Mouse (Mus musculus) c-Kit-positive CD71-positive TER-119-positive erythroid progenitor cells, embryonic 14.5 days (primary cell): ENCODE measurements around the gene Dnah9.
A peak's percentile ranks its signal among the peaks of the same experiment; 100 is the strongest.

Experiments
- DNase-seq: peaks from one replicate; pipeline ENCODE4 v3.0.0-alpha.2; 2013; ENCODE audit warnings: low spot score

The Dnah9 gene

DNA sequence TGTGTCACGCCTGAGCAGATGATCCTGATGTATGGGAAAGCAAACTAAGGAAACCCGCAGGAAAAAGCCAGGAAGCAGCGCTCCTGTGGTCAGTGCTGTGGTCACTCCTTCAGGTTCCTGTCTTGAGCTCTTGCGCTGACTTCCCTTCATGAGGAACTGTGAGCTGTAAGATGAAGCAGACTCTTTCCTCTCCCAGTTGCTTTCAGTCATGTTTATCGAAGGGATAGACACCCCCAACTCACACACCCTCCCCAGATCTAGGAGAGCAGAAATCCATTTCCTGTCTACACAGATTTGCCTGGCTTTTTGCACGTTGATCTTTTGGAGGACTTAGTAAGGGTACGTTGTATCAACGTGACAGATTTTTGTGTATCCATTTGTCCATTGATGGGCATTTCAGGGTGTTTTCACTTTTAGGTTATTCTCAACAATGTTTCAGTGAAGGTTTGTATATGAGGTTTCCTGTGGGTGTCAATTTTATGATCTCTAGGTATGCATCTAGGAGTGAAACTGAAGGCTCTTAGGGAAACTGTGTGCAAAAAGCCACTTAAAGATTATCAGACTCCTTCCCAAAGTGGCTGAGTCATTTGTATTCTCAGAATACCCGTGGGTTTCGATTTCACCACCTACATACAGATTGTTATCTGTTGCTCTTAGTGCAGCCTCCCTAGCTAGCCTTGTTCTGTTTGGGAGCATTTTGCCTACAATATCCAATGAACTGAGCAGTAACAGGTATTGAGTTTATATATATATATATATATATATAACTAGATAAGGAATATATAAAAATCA is 373.7 kb downstream of the Dnah9 start:
- DNase-seq = peak; percentile 75

- peak; percentile 87 for DNase-seq
Measured at GRCm38 (mm10) chr11:65788154-65788553, 380.2 kb downstream of the Dnah9 start, which contains the start of gene Map2k4. Map2k4 (minus strand) TSS chr11:65788297.

- no peak for DNase-seq
Measured at GRCm38 (mm10) chr11:65787421-65788151, 380.8 kb downstream of the Dnah9 start.

GRCm38 (mm10) chr11:65786160-65786559 is 382.2 kb downstream of the Dnah9 start:
- DNase-seq = no peak

GRCm38 (mm10) chr11:65781596-65781995 is 386.8 kb downstream of the Dnah9 start:
- DNase-seq = no peak
